Mouse (Mus musculus): ENCODE results near the gene Oaz3. TPM values are rescaled to one million over a fixed set of nuclear protein-coding genes. Genes with fewer than 3 reads are reported as not detected.

Gene Oaz3
- polyA plus RNA-seq, 1 experiment from 2014 or later, result 0.25 TPM

- 79% methylated on average over 9 of the region's 9 CpGs for WGBS
These were observed 7.3 kb downstream of the Oaz3 start for GRCm38 (mm10) chr3:94436420-94436819.

GRCm38 (mm10) chr3:94434305-94434704, 9.4 kb downstream of the Oaz3 start:
- Histone ChIP-seq H3K4me2 (replicated peaks; ENCODE audit: low read depth, low read length) (no peak overlapping the region), H3K27me3 (replicated peaks; ENCODE audit: insufficient read depth, low read length) (no peaks in the 10 kb centered on the region), H3K36me3 (ENCODE audit: insufficient read depth, low read length) (no peaks in the 10 kb centered on the region), H3K9ac (replicated peaks; ENCODE audit: low read depth) (no peak overlapping the region), H3K4me3 (ENCODE audit: low read depth, low read length) (no peak overlapping the region), H3K27ac (ENCODE audit: low read length) (no peak overlapping the region), H3K9me3 (ENCODE audit: low read length) (no peaks in the 10 kb centered on the region), H3K4me1 (ENCODE audit: insufficient read depth, low read depth, low read length) (no peaks in the 10 kb centered on the region)
- no peak for ATAC-seq
- TF ChIP-seq EP300 (IDR thresholded peaks at IDR 0.05) (no peak), CTCF (IDR thresholded peaks at IDR 0.05) (no peak)
- 54% methylated on average over 2 of the region's 2 CpGs for WGBS
- DNase-seq (ENCODE audit: low spot score), result no peak

More at GRCm38 (mm10) chr3:94436420-94436819, 7.3 kb downstream of the Oaz3 start:
- no peak for ATAC-seq
- TF ChIP-seq CTCF (IDR thresholded peaks at IDR 0.05) (no peak), EP300 (IDR thresholded peaks at IDR 0.05) (no peak)
- Histone ChIP-seq H3K9me3 (ENCODE audit: low read length) (no peaks in the 10 kb centered on the region), H3K4me2 (replicated peaks; ENCODE audit: low read depth, low read length) (no peak overlapping the region), H3K9ac (replicated peaks; ENCODE audit: low read depth) (no peak overlapping the region), H3K4me3 (ENCODE audit: low read depth, low read length) (no peak overlapping the region), H3K4me1 (ENCODE audit: insufficient read depth, low read depth, low read length) (no peaks in the 10 kb centered on the region), H3K36me3 (ENCODE audit: insufficient read depth, low read length) (no peaks in the 10 kb centered on the region), H3K27ac (ENCODE audit: low read length) (no peak overlapping the region), H3K27me3 (replicated peaks; ENCODE audit: insufficient read depth, low read length) (no peaks in the 10 kb centered on the region)
- DNase-seq (ENCODE audit: low spot score), result no peak

GRCm38 (mm10) chr3:94430980-94431379, 12.7 kb downstream of the Oaz3 start:
- DNase-seq (ENCODE audit: low spot score), result no peak
- no peak for TF ChIP-seq EP300 (IDR thresholded peaks at IDR 0.05)
- H3K4me2 ChIP-seq (replicated peaks; ENCODE audit: low read depth, low read length), result no peak overlapping the region
- 40% methylated on average over 2 of the region's 2 CpGs for WGBS
- H3K9ac ChIP-seq (replicated peaks; ENCODE audit: low read depth), result no peak overlapping the region
- no peaks in the 10 kb centered on the region for H3K4me1 ChIP-seq (ENCODE audit: insufficient read depth, low read depth, low read length)
- no peak overlapping the region for H3K27ac ChIP-seq (ENCODE audit: low read length)
- no peak overlapping the region for H3K4me3 ChIP-seq (ENCODE audit: low read depth, low read length)
- no peak for ATAC-seq
- no peaks in the 10 kb centered on the region for H3K36me3 ChIP-seq (ENCODE audit: insufficient read depth, low read length)
- no peaks in the 10 kb centered on the region for H3K9me3 ChIP-seq (ENCODE audit: low read length)
- no peaks in the 10 kb centered on the region for H3K27me3 ChIP-seq (replicated peaks; ENCODE audit: insufficient read depth, low read length)

GRCm38 (mm10) chr3:94413031-94413679, 30.6 kb downstream of the Oaz3 start, which contains the start of gene Tdrkh:
TSS of gene Tdrkh (plus strand) at chr3:94413273.
- no peaks in the 10 kb centered on the region for H3K36me3 ChIP-seq (ENCODE audit: insufficient read depth, low read length)
- peak within 1 kb of the TSS; percentile 33 for H3K4me3 ChIP-seq (ENCODE audit: low read depth, low read length)
- no peaks in the 10 kb centered on the region for H3K27me3 ChIP-seq (replicated peaks; ENCODE audit: insufficient read depth, low read length)
- H3K9me3 ChIP-seq (ENCODE audit: low read length), result no peaks in the 10 kb centered on the region
- TF ChIP-seq CTCF (IDR thresholded peaks at IDR 0.05) (peak; percentile 48), EP300 (IDR thresholded peaks at IDR 0.05) (no peak)
- ATAC-seq (peak; percentile 99), DNase-seq (ENCODE audit: low spot score) (peak; percentile 98)
- H3K27ac ChIP-seq (ENCODE audit: low read length), result no peak within 1 kb of the TSS
- peak within 1 kb of the TSS; percentile 76 for H3K4me2 ChIP-seq (replicated peaks; ENCODE audit: low read depth, low read length)
- 9% methylated on average over 52 of the region's 52 CpGs for WGBS
- peaks cover 11% of the 10 kb centered on the region for H3K4me1 ChIP-seq (ENCODE audit: insufficient read depth, low read depth, low read length)
- no peak within 1 kb of the TSS for H3K9ac ChIP-seq (replicated peaks; ENCODE audit: low read depth)

GRCm38 (mm10) chr3:94412530-94412929, 31.2 kb downstream of the Oaz3 start:
- Histone ChIP-seq H3K27me3 (replicated peaks; ENCODE audit: insufficient read depth, low read length) (no peaks in the 10 kb centered on the region), H3K9ac (replicated peaks; ENCODE audit: low read depth) (no peak overlapping the region), H3K4me2 (replicated peaks; ENCODE audit: low read depth, low read length) (peak overlapping the region; percentile 76), H3K36me3 (ENCODE audit: insufficient read depth, low read length) (no peaks in the 10 kb centered on the region), H3K27ac (ENCODE audit: low read length) (no peak overlapping the region), H3K9me3 (ENCODE audit: low read length) (no peaks in the 10 kb centered on the region), H3K4me1 (ENCODE audit: insufficient read depth, low read depth, low read length) (peaks cover 11% of the 10 kb centered on the region), H3K4me3 (ENCODE audit: low read depth, low read length) (peak overlapping the region; percentile 33)
- ATAC-seq, result peak; percentile 10; the same call in 1 of the 2 replicates
- 5% methylated on average over 25 of the region's 25 CpGs for WGBS
- DNase-seq (ENCODE audit: low spot score), result no peak
- TF ChIP-seq EP300 (IDR thresholded peaks at IDR 0.05) (no peak), CTCF (IDR thresholded peaks at IDR 0.05) (no peak)

- H3K9ac ChIP-seq (replicated peaks; ENCODE audit: low read depth), result no peak overlapping the region
- TF ChIP-seq EP300 (IDR thresholded peaks at IDR 0.05), result peak; percentile 73
- no peak for TF ChIP-seq CTCF (IDR thresholded peaks at IDR 0.05)
- no peaks in the 10 kb centered on the region for H3K27me3 ChIP-seq (replicated peaks; ENCODE audit: insufficient read depth, low read length)
- ATAC-seq (peak; percentile 94), DNase-seq (ENCODE audit: low spot score) (peak; percentile 89)
- H3K4me1 ChIP-seq (ENCODE audit: insufficient read depth, low read depth, low read length), result no peaks in the 10 kb centered on the region
- no peak overlapping the region for H3K4me2 ChIP-seq (replicated peaks; ENCODE audit: low read depth, low read length)
- H3K9me3 ChIP-seq (ENCODE audit: low read length), result no peaks in the 10 kb centered on the region
- 40% methylated on average over 4 of the region's 4 CpGs for WGBS
- H3K4me3 ChIP-seq (ENCODE audit: low read depth, low read length), result no peak overlapping the region
- no peaks in the 10 kb centered on the region for H3K36me3 ChIP-seq (ENCODE audit: insufficient read depth, low read length)
- H3K27ac ChIP-seq (ENCODE audit: low read length), result no peak overlapping the region; the same call in 1 of the 2 replicates
These were observed 38.2 kb downstream of the Oaz3 start for GRCm38 (mm10) chr3:94405561-94405960.
